Mouse (Mus musculus): ENCODE measurements at regions not wholly inside any gene's neighbourhood (a gene's known extent, or its start where the extent isn't known, plus 50 kb on each side); places are given as distances from the start of the nearest gene placed in this dataset.
"Not testable (repeated sequence)": the region's sequence is repeated elsewhere in the genome, so short reads cannot be mapped to it uniquely, and the experiment has no call there.

- Histone ChIP-seq H3K27ac (no peak overlapping the region), H3K4me3 (no peak overlapping the region)
- no peak for DNase-seq (ENCODE audit: low spot score in 2 of 2)
- no peak for TF ChIP-seq CTCF (conservative IDR thresholded peaks at IDR 0.05)
Observed at GRCm38 (mm10) chr7:116633210-116633609, 129.0 kb downstream of the Nucb2 start.

DNA sequence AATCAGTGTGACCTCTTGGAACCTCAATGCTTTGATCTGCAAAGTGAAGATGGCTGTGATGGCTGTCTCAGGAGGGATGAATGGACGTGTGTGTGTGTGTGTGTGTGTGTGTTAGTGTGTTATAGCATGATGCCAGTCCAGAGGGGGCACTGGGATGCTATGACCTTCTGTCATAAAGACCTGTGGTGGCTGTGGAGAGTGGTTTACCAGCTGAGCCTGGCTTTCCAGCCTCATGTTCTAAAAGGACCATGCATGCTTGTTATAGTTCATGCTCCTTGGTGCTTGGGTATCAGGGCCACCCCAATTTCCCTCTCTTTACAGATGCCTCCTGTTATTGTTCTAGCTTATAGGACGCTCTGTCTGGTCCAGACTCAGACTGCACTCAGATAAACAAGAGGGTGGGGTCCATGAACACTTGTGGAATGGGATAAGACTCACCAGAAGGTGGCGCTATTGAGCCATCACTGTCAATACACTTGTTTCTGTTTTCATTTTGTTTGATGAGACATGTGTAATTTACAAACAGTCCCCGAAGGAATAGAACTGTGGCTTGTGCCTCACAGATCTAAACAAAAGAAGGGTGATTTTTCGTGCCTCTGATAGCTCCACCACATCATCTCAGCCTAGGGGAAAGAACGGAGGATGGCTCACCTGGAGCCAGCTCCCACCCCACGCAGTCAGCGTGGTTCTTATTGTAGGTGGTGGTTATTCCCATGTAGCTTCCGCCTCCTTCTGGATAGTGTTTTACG, 140.9 kb downstream of the Nucb2 start:
- no peak overlapping the region for H3K27ac ChIP-seq
- H3K4me3 ChIP-seq, result peak overlapping the region; percentile 44
- DNase-seq (ENCODE audit: low spot score in 2 of 2), result peak; percentile 29 to 76
- TF ChIP-seq CTCF (conservative IDR thresholded peaks at IDR 0.05), result peak; percentile 96

- no peak overlapping the region for H3K4me3 ChIP-seq
- H3K27ac ChIP-seq, result no peak overlapping the region
- DNase-seq (ENCODE audit: low spot score in 2 of 2), result no peak
- TF ChIP-seq CTCF (conservative IDR thresholded peaks at IDR 0.05), result no peak
Observed at GRCm38 (mm10) chr7:116654466-116654865, 150.3 kb downstream of the Nucb2 start.

GRCm38 (mm10) chr7:116657040-116657439, 152.9 kb downstream of the Nucb2 start:
- DNase-seq (ENCODE audit: low spot score in 2 of 2); H3K27ac ChIP-seq; H3K4me3 ChIP-seq: not testable (repeated sequence)
- TF ChIP-seq CTCF (conservative IDR thresholded peaks at IDR 0.05), result peak; percentile 58

DNA sequence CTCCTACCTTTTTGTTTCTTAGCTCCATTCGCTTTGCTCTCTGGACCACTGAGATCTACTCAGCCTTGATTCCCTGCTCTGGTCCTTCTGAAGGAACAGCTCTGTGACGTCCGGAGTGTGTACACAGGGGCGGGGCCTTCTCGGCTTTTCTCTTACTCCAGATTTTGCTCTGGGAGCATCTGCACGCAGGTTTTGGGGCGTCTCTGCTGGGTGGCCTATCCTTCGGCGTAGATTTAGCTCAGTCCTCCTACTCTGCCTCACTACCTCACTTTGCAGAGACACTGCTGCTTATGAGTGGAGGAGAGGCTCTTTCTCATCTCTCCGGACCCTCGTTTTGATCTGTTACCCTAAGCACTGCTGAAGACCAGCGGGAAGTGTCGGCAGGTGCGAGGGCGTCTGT, 161.4 kb downstream of the Nucb2 start:
- no peak for DNase-seq (ENCODE audit: low spot score in 2 of 2)
- Histone ChIP-seq H3K4me3 (no peak overlapping the region), H3K27ac (no peak overlapping the region)
- TF ChIP-seq CTCF (conservative IDR thresholded peaks at IDR 0.05), result no peak

- TF ChIP-seq CTCF (conservative IDR thresholded peaks at IDR 0.05), result no peak
- no peak for DNase-seq (ENCODE audit: low spot score in 2 of 2)
- H3K27ac ChIP-seq, result no peak overlapping the region
- H3K4me3 ChIP-seq, result no peak overlapping the region
Observed at GRCm38 (mm10) chr7:116674199-116675019, 170.2 kb downstream of the Nucb2 start.

- TF ChIP-seq CTCF (conservative IDR thresholded peaks at IDR 0.05), result peak; percentile 56
- no peak for DNase-seq (ENCODE audit: low spot score in 2 of 2)
- Histone ChIP-seq H3K27ac (no peak overlapping the region), H3K4me3 (no peak overlapping the region)
Observed at GRCm38 (mm10) chr7:116676696-116677095, 172.5 kb downstream of the Nucb2 start.

DNA sequence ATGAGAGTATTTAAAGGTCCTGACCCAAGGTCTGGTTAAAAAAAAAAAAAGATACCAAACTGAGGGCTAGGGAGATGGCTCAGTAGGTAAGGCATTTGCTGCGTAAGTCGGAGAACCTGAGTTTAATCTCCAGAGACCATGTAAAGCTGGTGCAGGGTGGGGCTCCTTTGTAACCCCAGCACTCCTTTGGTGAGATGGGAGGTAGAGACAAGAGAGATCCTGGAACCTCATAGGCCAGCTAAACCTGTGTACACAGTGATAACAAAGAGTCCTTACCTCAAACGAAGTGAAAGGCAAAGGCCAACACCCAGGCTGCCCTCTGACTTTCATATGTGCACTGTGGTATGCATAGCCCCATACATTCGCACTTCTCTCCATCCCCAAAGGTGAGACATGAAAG, 175.0 kb downstream of the Nucb2 start:
- H3K4me3 ChIP-seq, result no peak overlapping the region
- DNase-seq (ENCODE audit: low spot score in 2 of 2), result no peak
- H3K27ac ChIP-seq, result no peak overlapping the region
- no peak for TF ChIP-seq CTCF (conservative IDR thresholded peaks at IDR 0.05)

DNA sequence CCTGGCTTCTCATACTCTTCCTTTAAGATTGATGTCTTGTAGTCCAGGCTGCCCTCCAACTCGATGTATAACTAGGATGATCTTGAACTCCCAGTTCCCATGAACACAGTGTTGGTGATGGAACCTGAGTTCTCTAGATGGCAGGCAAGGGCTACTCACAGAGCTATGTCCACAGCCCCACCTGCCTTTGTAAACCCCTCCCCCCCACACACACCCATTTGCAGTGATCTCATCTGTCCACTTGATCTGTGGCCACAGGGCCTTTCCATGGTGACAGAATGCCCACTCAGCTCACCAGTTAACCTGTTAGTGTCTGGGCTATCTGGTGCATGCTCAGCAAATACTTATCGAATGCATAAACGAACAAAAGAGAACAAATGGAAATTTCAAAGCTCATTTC, 176.4 kb downstream of the Nucb2 start:
- no peak for DNase-seq (ENCODE audit: low spot score in 2 of 2)
- no peak for TF ChIP-seq CTCF (conservative IDR thresholded peaks at IDR 0.05)
- Histone ChIP-seq H3K27ac (no peak overlapping the region), H3K4me3 (no peak overlapping the region)

DNA sequence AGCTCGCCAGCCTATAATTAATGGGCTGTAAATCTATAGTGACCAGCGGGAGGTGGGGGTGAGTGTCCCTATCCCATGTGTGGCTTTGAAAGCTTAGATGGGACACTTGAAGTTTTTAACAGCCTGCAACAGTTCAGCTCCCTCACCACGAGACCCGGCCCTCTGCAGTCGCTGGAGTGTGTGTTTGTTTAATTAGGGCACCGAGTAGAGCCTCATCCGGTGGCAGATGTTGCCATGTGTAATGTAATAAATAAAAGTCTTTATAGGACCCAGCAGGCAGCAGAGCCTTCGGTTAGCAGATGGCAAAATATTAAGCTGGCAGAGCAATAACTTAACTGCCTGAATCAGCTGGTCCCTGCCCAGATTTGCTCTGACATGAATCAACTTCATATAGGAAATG, 177.1 kb downstream of the Nucb2 start:
- no peak overlapping the region for H3K4me3 ChIP-seq
- TF ChIP-seq CTCF (conservative IDR thresholded peaks at IDR 0.05), result no peak
- H3K27ac ChIP-seq, result no peak overlapping the region
- DNase-seq (ENCODE audit: low spot score in 2 of 2), result peak in 1 of 2 experiments; percentile 14

- no peak for DNase-seq (ENCODE audit: low spot score in 2 of 2)
- no peak for TF ChIP-seq CTCF (conservative IDR thresholded peaks at IDR 0.05)
- Histone ChIP-seq H3K4me3 (no peak overlapping the region), H3K27ac (no peak overlapping the region)
Observed at GRCm38 (mm10) chr7:116700409-116700808, 196.2 kb downstream of the Nucb2 start.

DNA sequence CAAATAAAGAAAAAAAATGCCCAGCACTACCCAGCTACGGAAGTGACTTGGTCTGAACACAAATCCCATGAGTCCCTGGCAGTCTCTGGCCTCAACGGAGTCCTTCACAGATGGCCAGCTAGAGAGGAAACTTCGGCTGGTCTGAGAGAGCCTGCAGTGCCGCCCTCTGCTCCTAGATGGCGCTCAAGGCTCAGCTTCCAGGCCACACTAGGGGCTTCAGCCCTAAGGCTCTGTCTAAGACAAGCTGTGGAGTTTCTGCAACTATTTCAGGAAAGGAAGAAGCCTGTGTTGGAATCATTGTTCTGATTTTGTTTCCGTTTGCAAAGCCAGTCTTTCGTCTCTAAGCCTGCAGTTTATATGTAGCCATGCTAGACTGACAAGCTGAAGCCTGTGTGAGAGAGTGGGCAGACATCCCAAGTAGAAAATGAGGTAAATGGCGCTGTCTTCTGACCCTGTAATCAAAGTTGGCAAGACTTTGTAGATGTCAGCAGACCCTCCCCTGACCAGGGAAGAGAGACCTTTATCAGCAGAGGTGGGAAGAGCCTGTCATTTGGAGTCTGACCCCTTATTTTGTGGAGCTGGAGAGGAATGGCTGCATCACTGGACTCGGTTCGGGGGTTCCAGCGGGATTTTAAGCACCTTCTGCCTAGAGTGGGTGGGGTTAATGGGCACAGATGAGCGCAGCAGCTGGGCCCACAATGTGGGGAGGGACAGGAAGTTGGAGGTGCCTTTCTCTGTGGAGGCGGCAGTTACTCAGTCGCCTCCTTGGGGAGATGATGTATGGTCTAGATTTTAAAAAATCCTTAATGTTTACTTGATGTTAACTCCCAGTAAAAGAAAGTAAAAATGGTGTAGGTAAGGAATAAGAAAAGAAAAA, 197.5 kb downstream of the Nucb2 start:
- peak; percentile 79 to 83 for DNase-seq (ENCODE audit: low spot score in 2 of 2)
- no peak overlapping the region for H3K4me3 ChIP-seq
- peak overlapping the region; percentile 33; the same call in 1 of the 2 replicates for H3K27ac ChIP-seq
- peak; percentile 99 for TF ChIP-seq CTCF (conservative IDR thresholded peaks at IDR 0.05)

DNA sequence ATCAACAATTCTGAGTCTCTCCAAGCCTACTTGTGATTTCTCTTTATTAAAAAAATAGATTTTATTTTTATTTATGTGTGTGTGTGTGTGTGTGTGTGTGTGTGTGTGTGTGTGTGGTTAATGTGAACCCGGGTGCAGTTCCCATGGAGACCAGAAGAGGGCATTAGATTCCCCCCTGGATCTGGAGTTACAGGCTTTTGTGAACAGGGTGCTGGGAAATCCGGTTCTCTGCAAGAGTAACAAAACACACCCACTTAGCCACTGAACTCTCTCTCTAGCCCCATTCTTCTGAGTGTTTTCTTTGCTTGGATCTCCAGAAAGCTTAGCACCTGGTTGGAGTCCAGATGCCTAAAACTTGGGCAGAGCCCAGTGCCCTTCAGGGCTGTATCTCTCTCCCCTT, 198.4 kb downstream of the Nucb2 start:
- peak; percentile 50 for TF ChIP-seq CTCF (conservative IDR thresholded peaks at IDR 0.05)
- no peak overlapping the region for H3K4me3 ChIP-seq
- no peak overlapping the region for H3K27ac ChIP-seq
- DNase-seq (ENCODE audit: low spot score in 2 of 2), result no peak

Measured in layer of hippocampus, adult 2 months (tissue).